Mouse (Mus musculus) midbrain, embryonic 11.5 days (tissue): ENCODE measurements around the gene Tyw1. TPM values are rescaled to one million over a fixed set of nuclear protein-coding genes. Genes with fewer than 3 reads are reported as not detected.

Experiments
- ATAC-seq: fragments of 200-750 bp; cut with Nextera tagmentation; 2 replicates; pipeline ENCODE4 v1.8.0; 2017; ENCODE audit warnings: moderate TSS enrichment, moderate library complexity; ENCODE audit not compliant: low FRiP score
- DNase-seq: peaks from one replicate; pipeline ENCODE4 v3.0.0; 2015; ENCODE audit warnings: low spot score; ENCODE audit errors: missing footprints
- H3K27ac ChIP-seq: fragments of 300-500 bp; sonication (generic); 2 replicates; pipeline ENCODE4 v1.5.1; 2014; ENCODE audit warnings: low read depth, low read length
- H3K27me3 ChIP-seq: fragments of 300-500 bp; sonication (generic); 2 replicates; pipeline ENCODE4 v1.6.1; 2014; ENCODE audit warnings: mild to moderate bottlenecking, low read length, moderate library complexity, mixed read lengths; ENCODE audit not compliant: control insufficient read depth, insufficient read depth
- H3K36me3 ChIP-seq: fragments of 300-500 bp; sonication (generic); 2 replicates; pipeline ENCODE4 v1.6.1; 2014; ENCODE audit warnings: mild to moderate bottlenecking, low read length, moderate library complexity, mixed read lengths; ENCODE audit not compliant: control insufficient read depth, insufficient read depth
- H3K4me1 ChIP-seq: fragments of 300-500 bp; sonication (generic); 2 replicates; pipeline ENCODE4 v1.6.1; 2014; ENCODE audit warnings: low read length; ENCODE audit not compliant: control insufficient read depth, insufficient read depth
- H3K4me2 ChIP-seq: fragments of 300-500 bp; sonication (generic); 2 replicates; pipeline ENCODE4 v1.6.1; 2014; ENCODE audit warnings: mild to moderate bottlenecking, moderate library complexity
- H3K4me3 ChIP-seq: fragments of 300-500 bp; sonication (generic); 2 replicates; pipeline ENCODE4 v1.5.1; 2014; ENCODE audit warnings: low read depth, low read length
- H3K9ac ChIP-seq: fragments of 300-500 bp; sonication (generic); 2 replicates; pipeline ENCODE4 v1.6.1; 2014; ENCODE audit warnings: low read length
- H3K9me3 ChIP-seq: fragments of 300-500 bp; sonication (generic); 2 replicates; pipeline ENCODE4 v1.6.1; 2016; ENCODE audit warnings: low read length; ENCODE audit not compliant: control insufficient read depth
- WGBS: fragments of 180-500 bp; shearing (Covaris S2); extraction: QIAGEN DNeasy Blood & Tissue Kit; methylation state at CpG from one replicate; pipeline ENCODE4 v1.1.7; 2014; 5-methylcytosine and 5-hydroxymethylcytosine counted together
- polyA plus RNA-seq: library from polyadenylated mRNA; unstranded; fragments of >200 nt; fragmentation: Nextera tagmentation; extraction: Ambion mirVana; gene quantifications from 2 replicates; pipeline ENCODE4 v1.2.1, GENCODE M21; 2014

Tyw1 gene
- polyA plus RNA-seq, 1 experiment from 2014 or later: 32.1 TPM

DNA sequence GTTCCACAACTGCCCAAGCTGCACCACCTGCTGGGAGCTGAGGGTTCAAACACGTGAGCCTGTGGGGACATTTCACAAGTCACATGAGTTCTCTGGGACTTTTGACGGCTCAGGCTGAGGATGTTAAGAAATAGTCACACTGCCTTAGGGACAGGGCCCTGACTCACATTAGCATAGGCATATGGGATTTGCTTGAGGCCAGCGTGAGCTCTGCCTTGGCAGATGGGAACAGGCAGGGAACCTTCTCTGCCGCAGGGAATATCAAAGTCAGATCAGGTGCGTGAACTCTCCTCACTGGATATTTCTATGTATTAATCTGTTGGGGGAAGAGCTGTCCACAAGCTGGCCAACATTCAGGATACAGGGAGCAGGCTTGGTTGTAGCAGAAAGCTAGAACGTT lies 112.8 kb downstream of the Tyw1 start:
- H3K4me2 ChIP-seq: no peak overlapping the region
- no peak overlapping the region for H3K4me3 ChIP-seq
- H3K27ac ChIP-seq: no peak overlapping the region
- no peak for ATAC-seq
- H3K9me3 ChIP-seq: no peaks in the 10 kb centered on the region
- 78% methylated on average over 6 of the region's 6 CpGs for WGBS
- H3K36me3 ChIP-seq: no peaks in the 10 kb centered on the region
- no peak for DNase-seq
- H3K9ac ChIP-seq: no peak overlapping the region
- no peaks in the 10 kb centered on the region for H3K27me3 ChIP-seq
- no peaks in the 10 kb centered on the region for H3K4me1 ChIP-seq

DNA sequence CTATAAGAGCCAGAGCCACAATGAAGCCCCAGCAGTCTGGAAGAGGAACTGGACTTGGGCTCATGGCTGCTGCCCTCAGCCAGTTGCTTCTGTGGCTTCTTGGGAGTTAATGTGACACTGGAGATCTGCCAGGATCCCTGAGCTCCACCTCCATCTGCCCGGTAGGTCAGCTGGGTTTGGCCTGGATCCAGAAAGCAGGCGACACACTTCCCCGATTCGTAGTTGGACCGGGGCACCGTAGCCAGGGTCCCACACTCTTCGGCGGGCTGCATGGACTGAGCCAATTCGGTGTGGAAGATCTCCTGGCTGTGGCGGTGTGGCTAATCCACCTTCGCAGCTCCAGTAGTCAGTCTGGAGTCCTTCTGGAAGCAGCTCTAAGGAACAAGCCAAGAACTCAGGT lies 113.8 kb downstream of the Tyw1 start, which contains the start of gene Caln1:
Gene Caln1 (plus strand): TSS at position 219 of the 400 bp plus-strand sequence.
- no peaks in the 10 kb centered on the region for H3K27me3 ChIP-seq
- H3K9me3 ChIP-seq: no peaks in the 10 kb centered on the region
- DNase-seq (no peak), ATAC-seq (no peak)
- no peak within 1 kb of the TSS for H3K9ac ChIP-seq
- no peaks in the 10 kb centered on the region for H3K36me3 ChIP-seq
- no peaks in the 10 kb centered on the region for H3K4me1 ChIP-seq
- WGBS: 91% methylated on average over 11 of the region's 11 CpGs
- no peak within 1 kb of the TSS for H3K4me3 ChIP-seq
- H3K4me2 ChIP-seq: no peak within 1 kb of the TSS
- H3K27ac ChIP-seq: no peak within 1 kb of the TSS

DNA sequence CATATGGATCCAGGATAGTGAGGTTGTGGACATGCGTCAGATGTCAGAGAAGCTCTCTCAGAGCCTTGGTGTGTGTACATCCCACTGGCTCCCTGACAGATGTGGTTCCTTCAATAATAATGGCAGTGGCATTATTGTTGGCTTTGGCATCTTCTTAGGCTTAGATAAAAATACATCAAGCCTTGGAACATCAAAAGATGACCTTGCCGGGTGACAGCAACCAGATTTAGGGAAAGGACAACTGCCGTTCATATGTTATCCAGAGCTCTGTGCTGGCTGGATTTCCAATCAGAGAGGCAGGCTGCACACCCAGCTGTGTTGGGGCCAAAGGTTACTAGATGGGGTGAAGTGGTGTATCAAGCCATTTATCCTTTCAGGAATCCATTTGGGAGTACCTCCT lies 120.0 kb downstream of the Tyw1 start:
- no peak overlapping the region for H3K9ac ChIP-seq
- H3K36me3 ChIP-seq: no peaks in the 10 kb centered on the region
- H3K27me3 ChIP-seq: no peaks in the 10 kb centered on the region
- WGBS: 93% methylated on average over 3 of the region's 3 CpGs
- no peaks in the 10 kb centered on the region for H3K9me3 ChIP-seq
- H3K4me2 ChIP-seq: no peak overlapping the region
- ATAC-seq (no peak), DNase-seq (no peak)
- no peak overlapping the region for H3K27ac ChIP-seq
- H3K4me3 ChIP-seq: no peak overlapping the region
- no peaks in the 10 kb centered on the region for H3K4me1 ChIP-seq

DNA sequence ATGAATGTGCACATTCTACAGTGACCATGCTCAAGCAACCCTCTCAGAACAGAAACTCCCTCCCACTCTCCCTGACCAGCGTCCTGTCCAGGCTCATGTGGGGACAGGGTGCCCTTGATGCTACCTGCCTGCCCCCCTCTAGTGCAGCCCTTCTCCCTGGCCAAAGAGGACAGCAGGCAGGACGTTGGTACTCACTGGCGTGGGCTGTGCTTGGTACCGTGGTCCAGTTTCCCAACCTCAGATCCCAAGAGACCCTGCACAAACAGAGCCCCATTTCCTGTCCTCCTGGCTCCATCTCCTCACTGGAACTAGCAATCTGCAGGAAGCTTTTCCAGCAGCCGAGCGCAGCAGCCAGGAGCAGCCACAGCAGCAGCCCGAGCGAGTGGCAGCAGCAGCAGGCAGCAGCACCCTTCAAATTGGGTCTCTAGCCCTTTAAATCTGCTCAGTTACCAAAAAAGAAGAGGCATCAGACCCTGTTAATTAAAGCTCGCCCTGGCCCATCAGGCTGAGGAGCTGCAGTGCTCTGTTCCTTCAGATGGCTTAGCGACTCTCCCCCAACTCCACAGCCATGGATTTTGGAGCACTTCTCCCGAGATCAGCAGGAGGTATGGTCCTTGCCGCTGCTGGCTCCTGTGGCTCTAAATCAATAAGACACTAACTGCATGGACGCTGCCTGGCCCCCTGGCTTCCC lies 128.9 kb downstream of the Tyw1 start, which contains the start of gene A330070K13Rik:
Gene A330070K13Rik (minus strand): TSS at position 410 of the 691 bp plus-strand sequence.
- Histone ChIP-seq H3K4me3 (no peak within 1 kb of the TSS), H3K27me3 (no peaks in the 10 kb centered on the region), H3K9me3 (no peaks in the 10 kb centered on the region), H3K36me3 (no peaks in the 10 kb centered on the region), H3K4me2 (peak within 1 kb of the TSS; percentile 29; the same call in 1 of the 2 replicates), H3K4me1 (no peaks in the 10 kb centered on the region), H3K27ac (no peak within 1 kb of the TSS), H3K9ac (peak within 1 kb of the TSS; percentile 27; the same call in 1 of the 2 replicates)
- no peak for ATAC-seq
- no peak for DNase-seq
- WGBS: 17% methylated on average over 13 of the region's 13 CpGs

DNA sequence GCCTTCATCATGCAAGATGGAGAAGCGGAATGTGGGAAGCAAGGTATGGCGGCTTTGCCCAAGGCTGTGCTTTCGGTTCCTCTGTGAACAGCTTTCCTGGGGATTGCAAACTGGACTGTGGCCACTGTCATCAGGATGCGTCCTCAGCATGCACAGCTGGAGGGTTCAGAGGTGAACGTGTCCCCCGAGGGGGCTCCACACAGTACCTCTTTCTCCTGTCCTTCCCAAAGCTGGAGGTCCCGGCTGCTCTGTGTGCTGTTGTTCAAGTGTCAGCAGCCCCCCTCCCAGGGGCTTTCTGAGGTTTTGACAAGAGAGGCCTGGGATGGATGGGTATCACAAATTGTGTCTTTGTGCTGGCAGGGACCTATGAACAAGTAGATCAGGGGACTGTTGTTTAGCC lies 131.0 kb downstream of the Tyw1 start:
- no peak overlapping the region for H3K9ac ChIP-seq

More for the DNA sequence above, 131.0 kb downstream of the Tyw1 start:
- Histone ChIP-seq H3K36me3 (no peaks in the 10 kb centered on the region), H3K4me1 (no peaks in the 10 kb centered on the region), H3K27me3 (no peaks in the 10 kb centered on the region), H3K27ac (no peak overlapping the region), H3K4me2 (no peak overlapping the region), H3K4me3 (no peak overlapping the region), H3K9me3 (no peaks in the 10 kb centered on the region)
- WGBS: 58% methylated on average over 7 of the region's 7 CpGs
- no peak for ATAC-seq
- no peak for DNase-seq

Other genes starting within 250 kb of the Tyw1 start
- 24.2 and 30.1 TPM in 2 replicates for gene Asl, start 226.4 kb upstream of the Tyw1 start, polyA plus RNA-seq
- 41.1 and 42.7 TPM in 2 replicates for gene Crcp, start 226.3 kb upstream of the Tyw1 start, polyA plus RNA-seq
- 64.7 and 68.7 TPM in 2 replicates for gene Tpst1, start 182.3 kb upstream of the Tyw1 start, polyA plus RNA-seq
- 5.3 and 7.0 TPM in 2 replicates for gene Kctd7, start 110.8 kb upstream of the Tyw1 start, polyA plus RNA-seq
- 24.2 and 30.1 TPM in 2 replicates for gene Rabgef1, start 83.8 kb upstream of the Tyw1 start, polyA plus RNA-seq
- gene Tmem248, start 38.5 kb upstream of the Tyw1 start, polyA plus RNA-seq: 30.3 and 35.7 TPM in 2 replicates
- 66.3 and 72.2 TPM in 2 replicates for gene Sbds, start 89 bp upstream of the Tyw1 start, polyA plus RNA-seq
- 0.34 and 0.47 TPM in 2 replicates for gene Caln1, start 113.8 kb downstream of the Tyw1 start, polyA plus RNA-seq
- not detected in 2 replicates for gene A330070K13Rik, start 129.0 kb downstream of the Tyw1 start, polyA plus RNA-seq